Mouse (Mus musculus): ENCODE measurements around the gene Ctu1. TPM values are rescaled to one million over a fixed set of nuclear protein-coding genes. Genes with fewer than 3 reads are reported as not detected.
"Not testable (repeated sequence)": the region's sequence is repeated elsewhere in the genome, so short reads cannot be mapped to it uniquely, and the experiment has no call there.

The Ctu1 gene
- polyA plus RNA-seq, 1 experiment = not detected

DNA sequence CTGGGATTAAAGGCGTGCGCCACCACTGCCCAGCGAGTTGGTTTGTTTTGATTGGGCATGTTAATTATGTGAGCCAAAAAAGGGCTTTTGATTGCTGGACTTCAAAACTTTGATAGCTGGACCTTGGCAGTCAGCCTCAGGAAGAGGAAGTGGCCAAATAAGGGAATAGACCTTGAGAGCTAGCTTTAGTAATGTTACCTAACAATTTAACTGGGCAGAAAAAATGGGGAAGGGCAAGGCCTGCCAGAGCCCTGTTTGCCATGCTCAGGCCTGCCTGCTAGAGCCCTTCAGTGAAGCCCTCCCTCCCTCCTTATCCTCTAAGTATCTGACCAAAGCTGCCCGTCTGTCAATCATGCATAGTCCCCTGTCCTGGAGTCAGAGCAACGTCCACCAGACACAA lies 29.2 kb upstream of the Ctu1 start:
- Histone ChIP-seq H3K4me3 (ENCODE audit: insufficient read depth, low read depth, low read length) (no peak overlapping the region), H3K4me1 (ENCODE audit: control insufficient read depth, insufficient read depth, low read length) (no peaks in the 10 kb centered on the region), H3K27ac (ENCODE audit: insufficient read depth, low read depth, low read length) (no peak overlapping the region)
- TF ChIP-seq CTCF (IDR thresholded peaks at IDR 0.05; ENCODE audit: insufficient read depth, low read depth, low read length) (no peak), POLR2A (IDR thresholded peaks at IDR 0.05; ENCODE audit: insufficient read depth, low read depth, low read length) (no peak)
- WGBS = 80% methylated on average over 5 of the region's 5 CpGs

DNA sequence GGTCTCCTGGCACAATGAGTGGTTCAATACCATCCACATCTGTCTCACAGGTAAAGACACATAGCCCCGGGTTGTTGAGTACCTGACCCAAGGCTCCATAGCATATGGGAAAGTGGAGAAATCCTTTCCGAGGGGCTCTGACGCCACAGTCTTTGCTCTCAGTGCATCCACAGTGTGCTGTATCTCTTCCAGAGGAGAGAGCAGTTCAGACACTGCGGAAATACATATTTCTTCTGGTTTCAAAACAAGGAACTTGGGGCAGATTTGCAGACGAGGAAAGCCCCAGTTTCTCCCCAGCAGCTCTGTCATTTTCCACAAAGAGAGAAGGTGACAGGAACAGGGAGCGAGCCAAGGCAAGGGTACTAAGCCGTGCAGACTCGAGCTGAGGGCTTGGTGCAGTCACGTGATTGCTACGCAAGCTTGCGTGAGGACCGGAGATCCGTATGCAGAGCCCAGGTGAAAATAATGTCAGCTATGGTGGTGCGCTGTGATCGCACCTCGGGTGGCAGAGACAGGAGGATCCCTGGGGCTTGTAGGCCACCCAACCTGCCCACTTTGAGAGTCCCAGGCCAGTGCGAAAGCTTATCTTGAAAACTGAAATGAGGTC lies 28.7 kb upstream of the Ctu1 start:
- Histone ChIP-seq H3K4me3 (ENCODE audit: insufficient read depth, low read depth, low read length) (no peak overlapping the region), H3K4me1 (ENCODE audit: control insufficient read depth, insufficient read depth, low read length) (no peaks in the 10 kb centered on the region), H3K27ac (ENCODE audit: insufficient read depth, low read depth, low read length) (no peak overlapping the region)
- no peak for TF ChIP-seq POLR2A (IDR thresholded peaks at IDR 0.05; ENCODE audit: insufficient read depth, low read depth, low read length)
- no peak for TF ChIP-seq CTCF (IDR thresholded peaks at IDR 0.05; ENCODE audit: insufficient read depth, low read depth, low read length)
- WGBS = 83% methylated on average over 17 of the region's 17 CpGs

DNA sequence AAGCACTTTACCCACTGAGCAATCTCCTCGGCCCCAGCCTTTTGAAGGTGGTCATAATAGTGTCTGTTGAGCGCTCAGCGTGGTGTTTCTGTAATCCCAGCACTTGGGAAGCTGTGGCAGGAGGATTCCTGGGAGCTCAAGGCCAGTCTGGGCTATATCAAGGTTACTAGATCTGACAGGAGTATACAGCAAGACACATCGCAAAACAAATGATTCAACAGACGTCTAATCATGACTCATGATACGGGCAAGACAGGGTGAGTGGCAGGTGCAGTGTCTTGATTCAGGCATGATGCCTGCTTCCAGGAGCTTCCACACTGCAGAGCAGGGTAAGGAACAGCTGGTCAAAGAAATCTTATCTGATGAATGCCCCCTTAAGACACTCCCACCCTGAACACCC lies 19.1 kb upstream of the Ctu1 start:
- H3K4me1 ChIP-seq (ENCODE audit: control insufficient read depth, insufficient read depth, low read length) = no peaks in the 10 kb centered on the region
- no peak overlapping the region for H3K27ac ChIP-seq (ENCODE audit: insufficient read depth, low read depth, low read length)
- no peak overlapping the region for H3K4me3 ChIP-seq (ENCODE audit: insufficient read depth, low read depth, low read length)
- no peak for TF ChIP-seq POLR2A (IDR thresholded peaks at IDR 0.05; ENCODE audit: insufficient read depth, low read depth, low read length)
- no peak for TF ChIP-seq CTCF (IDR thresholded peaks at IDR 0.05; ENCODE audit: insufficient read depth, low read depth, low read length)
- 88% methylated on average over 6 of the region's 6 CpGs for WGBS

DNA sequence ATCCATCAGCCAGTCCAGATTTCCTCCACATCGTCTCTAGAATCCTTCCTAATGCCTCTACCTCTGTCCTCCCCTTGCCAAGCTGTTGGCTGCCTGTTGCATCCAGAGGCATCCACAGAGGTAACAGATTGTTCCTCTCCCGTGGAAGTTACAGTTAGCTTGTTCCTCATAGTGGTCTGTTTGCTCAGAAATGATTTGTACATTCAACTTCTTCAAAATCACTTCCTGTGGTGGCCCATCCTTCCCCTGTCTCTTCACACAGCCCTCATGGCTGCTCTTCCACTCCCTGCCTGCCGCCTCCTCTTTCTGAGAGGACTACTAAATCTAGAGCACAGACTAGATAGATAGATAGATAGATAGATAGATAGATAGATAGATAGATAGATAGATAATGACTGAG lies 17.3 kb upstream of the Ctu1 start:
- Histone ChIP-seq H3K27ac (ENCODE audit: insufficient read depth, low read depth, low read length) (no peak overlapping the region), H3K4me3 (ENCODE audit: insufficient read depth, low read depth, low read length) (no peak overlapping the region), H3K4me1 (ENCODE audit: control insufficient read depth, insufficient read depth, low read length) (no peaks in the 10 kb centered on the region)
- TF ChIP-seq POLR2A (IDR thresholded peaks at IDR 0.05; ENCODE audit: insufficient read depth, low read depth, low read length) (no peak), CTCF (IDR thresholded peaks at IDR 0.05; ENCODE audit: insufficient read depth, low read depth, low read length) (no peak)
- WGBS = 79% methylated on average over 3 of the region's 3 CpGs

DNA sequence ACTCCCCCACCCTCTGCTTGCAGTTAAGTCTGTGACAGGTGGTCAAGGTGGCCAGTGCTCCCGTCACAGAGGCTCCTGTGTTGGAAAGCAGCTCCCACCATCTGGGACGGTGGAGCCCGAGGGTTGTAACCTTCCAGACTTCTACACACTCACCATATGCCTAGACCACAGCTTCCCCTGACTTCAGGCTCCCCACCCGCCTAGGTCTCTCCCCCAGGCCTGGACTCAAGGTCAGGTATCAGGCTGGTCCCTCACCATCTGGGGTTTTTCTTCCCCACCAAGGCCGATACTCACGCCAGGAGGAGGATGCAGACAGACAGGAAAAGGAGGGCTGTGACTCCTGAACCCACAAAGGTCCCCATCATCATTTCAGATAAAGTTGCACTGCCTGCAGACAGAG lies 15.6 kb upstream of the Ctu1 start:
- no peak overlapping the region for H3K4me3 ChIP-seq (ENCODE audit: insufficient read depth, low read depth, low read length)
- TF ChIP-seq POLR2A (IDR thresholded peaks at IDR 0.05; ENCODE audit: insufficient read depth, low read depth, low read length) (no peak), CTCF (IDR thresholded peaks at IDR 0.05; ENCODE audit: insufficient read depth, low read depth, low read length) (no peak)
- H3K27ac ChIP-seq (ENCODE audit: insufficient read depth, low read depth, low read length) = no peak overlapping the region
- H3K4me1 ChIP-seq (ENCODE audit: control insufficient read depth, insufficient read depth, low read length) = no peaks in the 10 kb centered on the region
- 72% methylated on average over 6 of the region's 6 CpGs for WGBS

DNA sequence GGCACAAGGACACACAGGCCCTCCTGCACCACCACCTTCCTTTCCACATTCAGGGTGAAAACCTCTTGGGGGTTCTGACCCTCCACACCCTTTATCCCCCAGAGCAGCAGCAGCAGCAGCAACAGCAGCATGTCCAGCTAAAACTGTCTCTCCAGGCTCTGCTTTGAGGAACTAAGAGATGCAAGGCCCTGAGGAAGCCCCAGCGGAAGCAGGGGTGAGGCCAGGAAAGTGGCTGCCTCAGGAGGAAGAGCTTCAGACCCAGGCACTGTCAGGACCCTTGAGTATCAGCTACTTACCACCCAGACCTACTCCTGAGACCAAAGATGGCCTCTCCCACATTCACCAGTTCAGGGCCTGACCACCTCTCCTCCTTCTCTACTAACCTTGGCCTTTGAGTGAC lies 11.8 kb upstream of the Ctu1 start, which contains the start of gene Siglece:
TSS of gene Siglece (minus strand) at position 160 of the 400 bp plus-strand sequence.
- no peak within 1 kb of the TSS for H3K4me3 ChIP-seq (ENCODE audit: insufficient read depth, low read depth, low read length)
- TF ChIP-seq CTCF (IDR thresholded peaks at IDR 0.05; ENCODE audit: insufficient read depth, low read depth, low read length) (no peak), POLR2A (IDR thresholded peaks at IDR 0.05; ENCODE audit: insufficient read depth, low read depth, low read length) (no peak)
- H3K27ac ChIP-seq (ENCODE audit: insufficient read depth, low read depth, low read length) = no peak within 1 kb of the TSS
- WGBS = 77% methylated on average over 1 of the region's 1 CpGs
- H3K4me1 ChIP-seq (ENCODE audit: control insufficient read depth, insufficient read depth, low read length) = no peaks in the 10 kb centered on the region

DNA sequence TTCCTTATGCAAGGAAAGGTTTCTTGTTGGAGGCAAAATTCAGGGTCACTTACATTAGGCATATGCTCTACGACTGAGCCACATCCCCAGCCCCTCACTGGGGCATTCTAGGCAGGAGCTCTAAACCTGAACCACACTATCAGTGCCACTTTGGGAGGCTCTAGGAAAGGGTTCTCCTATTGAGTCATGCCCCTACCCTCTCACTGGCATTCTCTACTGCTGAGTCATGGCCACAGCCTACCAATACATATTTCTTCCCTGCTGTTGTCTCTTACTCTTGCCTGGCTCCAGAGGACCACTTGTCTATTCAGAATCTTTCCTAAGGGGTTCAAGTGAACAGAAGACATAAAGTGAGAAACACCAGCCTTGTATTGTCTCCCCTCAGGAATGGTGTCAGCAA lies 9.0 kb upstream of the Ctu1 start:
- Histone ChIP-seq H3K4me1 (ENCODE audit: control insufficient read depth, insufficient read depth, low read length) (no peaks in the 10 kb centered on the region), H3K27ac (ENCODE audit: insufficient read depth, low read depth, low read length) (no peak overlapping the region), H3K4me3 (ENCODE audit: insufficient read depth, low read depth, low read length) (no peak overlapping the region)
- no peak for TF ChIP-seq POLR2A (IDR thresholded peaks at IDR 0.05; ENCODE audit: insufficient read depth, low read depth, low read length)
- no peak for TF ChIP-seq CTCF (IDR thresholded peaks at IDR 0.05; ENCODE audit: insufficient read depth, low read depth, low read length)
- WGBS = 93% methylated on average over 1 of the region's 1 CpGs

DNA sequence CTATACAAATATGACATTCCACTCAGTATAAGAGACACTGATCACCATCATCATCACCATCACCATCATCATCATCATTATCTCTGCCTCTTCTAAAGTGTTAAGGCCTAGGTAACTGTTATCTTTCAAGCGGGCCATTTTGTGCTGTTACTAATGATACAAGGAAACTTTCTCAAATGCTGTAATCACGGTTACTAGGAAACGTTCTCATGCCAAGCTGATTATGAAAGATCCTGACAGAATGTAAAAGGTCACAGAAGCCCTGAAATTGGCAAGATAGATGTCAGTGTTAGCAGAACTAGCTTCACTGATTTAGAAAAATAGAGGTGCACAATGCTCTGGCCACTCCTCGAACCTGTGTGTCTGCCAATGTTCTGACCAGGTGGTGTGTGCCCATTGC lies 4.6 kb upstream of the Ctu1 start:
- 88% methylated on average over 4 of the region's 4 CpGs for WGBS
- not testable (repeated sequence) for H3K4me1 ChIP-seq (ENCODE audit: control insufficient read depth, insufficient read depth, low read length); H3K4me3 ChIP-seq (ENCODE audit: insufficient read depth, low read depth, low read length); H3K27ac ChIP-seq (ENCODE audit: insufficient read depth, low read depth, low read length)

DNA sequence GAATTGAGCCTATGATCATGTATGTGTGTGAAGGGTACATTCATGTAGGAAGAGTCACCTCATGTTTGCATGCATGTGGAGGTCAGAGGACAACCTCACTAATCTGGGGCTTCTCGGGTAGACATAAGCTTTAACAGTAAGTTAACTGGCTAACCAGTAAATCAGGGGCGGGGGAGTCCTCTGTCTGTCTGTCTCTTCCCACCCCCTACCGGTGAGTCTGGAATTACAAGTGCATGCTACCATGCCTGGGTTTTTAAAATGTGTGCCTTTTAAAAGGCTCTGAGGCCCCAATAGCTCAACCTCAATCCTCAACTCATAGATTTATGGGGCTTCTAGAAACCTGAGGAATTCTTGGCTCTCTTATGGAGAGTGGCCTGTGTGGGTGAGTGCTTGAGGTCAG lies 3.2 kb upstream of the Ctu1 start:
- no peak overlapping the region for H3K4me3 ChIP-seq (ENCODE audit: insufficient read depth, low read depth, low read length)
- H3K4me1 ChIP-seq (ENCODE audit: control insufficient read depth, insufficient read depth, low read length) = peaks cover 6% of the 10 kb centered on the region
- WGBS = 19% methylated on average over 3 of the region's 3 CpGs
- no peak overlapping the region for H3K27ac ChIP-seq (ENCODE audit: insufficient read depth, low read depth, low read length)
- TF ChIP-seq CTCF (IDR thresholded peaks at IDR 0.05; ENCODE audit: insufficient read depth, low read depth, low read length) (no peak), POLR2A (IDR thresholded peaks at IDR 0.05; ENCODE audit: insufficient read depth, low read depth, low read length) (no peak)
